Mouse (Mus musculus) heart, adult 2 months (tissue): Measurements from ENCODE around the gene Slc35c2.

Experiments used
- CTCF ChIP-seq: fragments of 200-600 bp; IDR thresholded peaks from 2 replicates; pipeline ENCODE4 v1.8.1; 2022; ENCODE audit warnings: antibody characterized with exemption, mild to moderate bottlenecking, moderate library complexity
- EP300 ChIP-seq: fragments of 200-500 bp; IDR thresholded peaks from 2 replicates; pipeline ENCODE4 v1.6.1; 2011; ENCODE audit warnings: low read depth, low read length, control low read depth; ENCODE audit not compliant: insufficient read depth

- TF ChIP-seq EP300 (no peak), CTCF (no peak)
Measured at GRCm38 (mm10) chr2:165239533-165240144, 48.0 kb downstream of the Slc35c2 start.
